Mouse (Mus musculus) spleen, adult 2 months (tissue): ENCODE data around the gene Nedd4. TPM values are rescaled to one million over a fixed set of nuclear protein-coding genes. Genes with fewer than 3 reads are reported as not detected.
A peak's percentile ranks its signal among the peaks of the same experiment; 100 is the strongest.
"Not testable (repeated sequence)": the region's sequence is repeated elsewhere in the genome, so short reads cannot be mapped to it uniquely, and the experiment has no call there.

Experiments
- DNase-seq, 2 experiments: peaks; one replicate each; pipeline versions ENCODE4 v3.0.0 to v3.0.0-alpha.2; 2012 to 2021; ENCODE audit warnings: low spot score in 2 of 2, low read depth in 1 of 2
- H3K27ac ChIP-seq: fragments of 200-500 bp; 2 replicates; pipeline ENCODE4 v1.5.1; 2012; ENCODE audit warnings: low read length, inconsistent platforms; ENCODE audit not compliant: insufficient read depth
- H3K27me3 ChIP-seq: fragments of 200-500 bp; 2 replicates; pipeline ENCODE4 v1.6.1; 2012; ENCODE audit warnings: mild to moderate bottlenecking, moderate library complexity, low read length, inconsistent platforms; ENCODE audit not compliant: control insufficient read depth, insufficient read depth
- H3K36me3 ChIP-seq: fragments of 200-500 bp; 2 replicates; pipeline ENCODE4 v1.6.1; 2012; ENCODE audit warnings: mild to moderate bottlenecking, low read length, inconsistent platforms; ENCODE audit not compliant: control insufficient read depth, insufficient read depth
- H3K4me1 ChIP-seq: fragments of 200-500 bp; 2 replicates; pipeline ENCODE4 v1.6.1; 2011; ENCODE audit warnings: inconsistent platforms; ENCODE audit not compliant: control insufficient read depth, insufficient read depth, insufficient read length
- H3K4me3 ChIP-seq: fragments of 200-500 bp; 2 replicates; pipeline ENCODE4 v1.5.1; 2011; ENCODE audit warnings: mild to moderate bottlenecking, inconsistent platforms; ENCODE audit not compliant: insufficient read depth, insufficient read length; ENCODE audit errors: extremely low read depth
- CTCF ChIP-seq: fragments of 200-500 bp; IDR thresholded peaks from 2 replicates; pipeline ENCODE4 v1.5.1; 2011; ENCODE audit warnings: mild to moderate bottlenecking, inconsistent platforms; ENCODE audit not compliant: insufficient read depth, insufficient read length, insufficient replicate concordance; ENCODE audit errors: extremely low read depth
- POLR2A ChIP-seq: fragments of 200-500 bp; IDR thresholded peaks from 2 replicates; pipeline ENCODE4 v1.6.1; 2011; ENCODE audit warnings: low read depth, low read length, inconsistent platforms
- WGBS: fragments of 180-500 bp; shearing (Covaris S2); methylation state at CpG from one replicate; pipeline ENCODE4 v1.1.7; 2018; 5-methylcytosine and 5-hydroxymethylcytosine counted together
- polyA plus RNA-seq: library from polyadenylated mRNA; depleted of rRNA; stranded (reverse); fragments of >200 nt; gene quantifications from 2 replicates; pipeline ENCODE4 v1.2.3, GENCODE M21; 2012

Gene Nedd4
- polyA plus RNA-seq, 1 experiment = 30.6 TPM

DNA sequence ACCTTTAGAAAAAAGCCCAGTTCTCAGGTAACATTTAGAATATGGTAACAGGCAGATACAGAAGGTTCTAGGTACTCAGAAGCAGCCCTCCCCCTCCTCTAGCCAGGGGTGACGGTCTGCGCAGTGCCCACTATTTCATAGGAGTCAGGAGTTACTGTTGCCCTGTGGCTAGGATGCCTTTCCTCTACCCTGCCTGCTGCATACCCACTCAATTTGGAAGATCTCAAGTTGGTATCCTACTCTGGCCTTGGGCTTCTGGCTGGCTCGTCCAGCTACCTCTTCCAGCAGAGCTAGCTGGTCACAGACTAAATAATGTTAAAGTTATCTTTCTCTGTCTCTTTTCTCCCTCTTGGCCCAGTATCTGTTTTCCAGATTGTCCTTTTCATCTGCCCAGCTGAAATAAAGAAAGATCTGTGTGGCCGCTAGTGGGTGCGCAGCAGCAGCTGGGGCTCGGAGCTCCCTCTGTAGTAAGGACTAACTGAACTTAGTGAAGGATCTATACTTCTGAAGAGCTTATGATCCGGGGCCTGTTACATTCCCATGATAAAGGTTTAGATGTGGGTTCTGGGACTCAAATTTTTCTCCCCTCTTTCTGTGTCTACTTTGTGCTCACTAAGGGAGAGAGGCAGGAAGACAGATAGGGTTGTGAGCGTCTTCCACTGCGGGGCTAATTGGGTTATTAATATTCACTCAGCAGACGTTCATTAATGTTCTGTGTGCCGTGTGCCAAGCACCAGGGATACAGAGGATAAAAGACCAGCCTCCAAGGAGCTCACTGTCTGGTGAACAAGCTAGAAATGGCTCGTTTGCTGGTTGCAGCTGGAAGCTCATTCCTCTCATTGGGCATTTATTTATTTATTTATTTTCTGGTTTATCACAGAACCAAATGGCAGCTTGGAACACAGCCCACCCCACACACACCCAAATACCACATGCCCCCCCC, 2.5 kb downstream of the Nedd4 start:
- H3K4me1 ChIP-seq = peaks cover 2% of the 10 kb centered on the region; the same call in 1 of the 2 replicates
- no peak overlapping the region for H3K4me3 ChIP-seq

DNA sequence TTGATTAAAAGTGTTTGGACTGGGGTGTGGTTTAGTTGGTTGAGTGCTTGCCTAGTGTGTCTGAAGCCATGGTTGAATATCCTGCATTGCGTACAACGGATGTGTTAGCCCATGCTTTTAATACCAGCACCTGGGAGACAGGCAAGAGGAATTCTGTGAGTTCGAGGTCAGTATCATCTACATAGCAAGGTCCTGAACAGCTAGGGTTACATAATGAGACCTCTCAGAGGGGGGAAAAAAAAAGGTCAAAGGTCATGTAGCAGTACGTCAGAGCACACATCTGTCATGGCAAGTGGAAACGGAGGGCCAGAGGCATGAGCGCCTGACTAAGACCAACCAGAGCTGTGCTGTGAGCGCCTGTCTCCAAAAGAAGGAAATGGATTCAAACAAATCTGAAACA, 3.4 kb downstream of the Nedd4 start:
- no peak for DNase-seq
- H3K27ac ChIP-seq = no peak overlapping the region
- 86% methylated on average over 7 of the region's 7 CpGs for WGBS
- TF ChIP-seq POLR2A = no peak
- no peak for TF ChIP-seq CTCF
- H3K27me3 ChIP-seq = peaks cover 5% of the 10 kb centered on the region; the same call in 1 of the 2 replicates
- peaks cover 2% of the 10 kb centered on the region; the same call in 1 of the 2 replicates for H3K4me1 ChIP-seq
- H3K36me3 ChIP-seq = 0 out of 2 replicates have a peak, but pooled peaks cover 2% of the 10 kb centered on the region
- no peak overlapping the region for H3K4me3 ChIP-seq

More for the DNA sequence above, 2.5 kb downstream of the Nedd4 start:
- Histone ChIP-seq H3K27ac (no peak overlapping the region), H3K27me3 (peaks cover 5% of the 10 kb centered on the region; the same call in 1 of the 2 replicates), H3K36me3 (0 out of 2 replicates have a peak, but pooled peaks cover 2% of the 10 kb centered on the region)
- DNase-seq = no peak
- TF ChIP-seq CTCF = no peak
- TF ChIP-seq POLR2A = no peak
- 87% methylated on average over 12 of the region's 12 CpGs for WGBS

DNA sequence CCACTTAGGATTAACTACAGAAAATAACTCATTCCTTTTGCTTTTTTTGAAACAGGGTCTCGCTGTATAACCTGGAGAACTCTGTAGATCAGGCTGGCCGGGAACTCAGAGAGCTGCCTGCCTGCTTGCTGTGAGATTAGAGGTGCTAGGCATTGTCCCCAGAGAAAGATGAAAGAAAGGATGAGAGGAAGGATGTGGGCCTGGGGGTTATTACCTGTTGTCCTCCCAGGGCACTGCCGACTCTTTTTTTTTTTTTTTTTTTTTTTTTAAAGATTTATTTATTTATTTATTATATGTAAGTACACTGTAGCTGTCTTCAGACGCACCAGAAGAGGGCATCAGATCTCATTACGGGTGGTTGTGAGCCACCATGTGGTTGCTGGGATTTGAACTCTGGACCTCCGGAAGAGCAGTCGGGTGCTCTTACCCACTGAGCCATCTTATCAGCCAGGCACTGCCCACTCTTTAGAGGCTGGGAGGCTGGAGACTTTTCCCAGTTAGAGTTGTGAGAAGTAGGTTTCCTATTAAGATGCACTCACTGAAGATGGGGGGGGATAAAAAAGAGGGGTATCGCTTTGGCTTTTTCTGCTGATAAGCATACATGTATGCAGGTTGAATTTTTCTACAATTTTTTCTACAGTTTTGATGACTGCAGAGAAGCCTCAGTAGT, 4.3 kb downstream of the Nedd4 start:
- not testable (repeated sequence) for H3K4me3 ChIP-seq, H3K27me3 ChIP-seq, H3K36me3 ChIP-seq, H3K27ac ChIP-seq, H3K4me1 ChIP-seq, DNase-seq
- 82% methylated on average over 8 of the region's 8 CpGs for WGBS

DNA sequence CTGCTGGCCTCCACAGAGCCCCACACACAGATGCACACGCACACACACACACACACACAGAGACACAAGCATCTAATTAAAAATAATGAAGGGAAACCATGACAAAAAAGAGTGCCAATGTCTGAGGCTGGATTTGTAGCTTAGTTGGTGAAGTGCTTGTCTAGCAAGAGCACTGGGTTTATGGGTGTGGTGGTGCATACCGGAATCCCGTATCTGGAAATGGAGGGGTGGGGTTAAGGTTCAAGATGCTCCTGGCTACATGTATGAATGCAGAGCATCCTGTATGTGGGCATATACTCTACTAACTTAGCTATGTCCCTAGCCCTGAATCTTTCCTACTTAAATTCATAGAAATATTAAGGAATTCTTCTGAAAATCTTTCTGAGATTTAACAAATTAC, 5.0 kb downstream of the Nedd4 start:
- Histone ChIP-seq H3K36me3 (peaks cover 4% of the 10 kb centered on the region; the same call in 1 of the 2 replicates), H3K27me3 (peaks cover 4% of the 10 kb centered on the region; the same call in 1 of the 2 replicates), H3K27ac (no peak overlapping the region), H3K4me1 (no peaks in the 10 kb centered on the region), H3K4me3 (no peak overlapping the region)
- WGBS = 89% methylated on average over 3 of the region's 3 CpGs
- DNase-seq = no peak
- TF ChIP-seq POLR2A (no peak), CTCF (no peak)

DNA sequence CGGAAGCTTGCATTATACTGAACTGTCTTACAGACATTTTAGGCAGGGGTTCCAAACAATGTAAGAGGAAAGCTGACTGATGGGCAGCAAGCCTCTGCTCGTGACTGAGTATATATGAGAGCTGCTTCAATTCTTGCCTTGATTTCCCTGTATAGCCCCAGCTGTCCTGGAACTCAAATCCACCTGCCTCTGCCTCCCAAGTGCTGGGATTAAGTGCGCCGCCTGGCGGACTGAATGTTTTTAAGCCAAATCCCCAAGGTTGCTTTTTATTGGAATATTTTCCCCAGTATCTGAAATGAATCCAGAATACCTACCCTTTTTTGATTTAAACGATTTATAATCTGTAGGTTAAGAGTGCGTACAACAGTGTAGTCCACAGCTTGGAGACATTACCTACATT, 7.2 kb downstream of the Nedd4 start:
- no peaks in the 10 kb centered on the region for H3K27me3 ChIP-seq
- TF ChIP-seq CTCF (no peak), POLR2A (no peak)
- no peaks in the 10 kb centered on the region for H3K4me1 ChIP-seq
- no peak overlapping the region for H3K4me3 ChIP-seq
- no peak for DNase-seq
- no peak overlapping the region for H3K27ac ChIP-seq
- peaks cover 4% of the 10 kb centered on the region; the same call in 1 of the 2 replicates for H3K36me3 ChIP-seq
- WGBS = 89% methylated on average over 7 of the region's 7 CpGs

DNA sequence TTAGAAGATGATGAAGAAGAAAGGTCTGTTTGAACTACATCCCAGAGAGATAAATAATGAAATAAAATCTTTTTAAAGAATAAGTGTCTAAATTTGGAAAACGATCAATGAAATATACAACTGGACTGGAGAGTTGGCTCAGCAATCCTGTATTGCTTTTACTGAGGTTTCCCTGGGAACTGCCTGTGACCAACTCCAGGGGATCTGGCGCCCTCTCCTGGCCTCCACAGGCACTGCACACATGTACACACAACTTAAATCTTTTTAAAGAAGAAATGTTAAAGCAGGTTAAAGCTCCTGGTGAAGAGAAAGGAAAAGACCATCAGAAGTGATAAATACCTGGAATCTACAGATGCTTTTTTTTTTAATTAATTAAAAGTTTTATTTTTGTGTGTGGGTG, 10.2 kb downstream of the Nedd4 start:
- H3K4me1 ChIP-seq = no peaks in the 10 kb centered on the region
- WGBS = 33% methylated on average over 2 of the region's 2 CpGs

More for the DNA sequence above, 10.2 kb downstream of the Nedd4 start:
- peaks cover 3% of the 10 kb centered on the region for H3K36me3 ChIP-seq
- TF ChIP-seq POLR2A (no peak), CTCF (peak; percentile 96)
- H3K27me3 ChIP-seq = no peaks in the 10 kb centered on the region
- peak in 1 of 2 experiments; percentile 76 for DNase-seq
- no peak overlapping the region for H3K27ac ChIP-seq
- no peak overlapping the region for H3K4me3 ChIP-seq
